Mouse (Mus musculus) bone marrow, adult 2 months (tissue): ENCODE results near the gene Fam229a.

Experiments
- CTCF ChIP-seq: fragments of 200-500 bp; IDR thresholded peaks from 2 replicates; pipeline ENCODE4 v1.5.1; 2011; ENCODE audit warnings: low read length, control low read depth; ENCODE audit not compliant: control insufficient read depth, insufficient read depth
- POLR2A ChIP-seq: fragments of 200-500 bp; IDR thresholded peaks from 2 replicates; pipeline ENCODE4 v1.6.1; 2011; ENCODE audit warnings: low read depth, mild to moderate bottlenecking, control low read depth, low read length, borderline replicate concordance; ENCODE audit not compliant: control insufficient read depth

GRCm38 (mm10) chr4:129508834-129509600 is 18.0 kb downstream of the Fam229a start:
- TF ChIP-seq CTCF, result no peak
- no peak for TF ChIP-seq POLR2A
